Mouse (Mus musculus): ENCODE data around the gene Gm4707. TPM values are rescaled to one million over a fixed set of nuclear protein-coding genes. Genes with fewer than 3 reads are reported as not detected.

Gene Gm4707
- 4.4 and 6.1 TPM in 2 replicates for polyA plus RNA-seq (2014; fragmentation: Nextera tagmentation; extraction: Ambion mirVana)

- H3K36me3 ChIP-seq (ENCODE audit: control insufficient read depth, insufficient read depth, low read length): peaks cover 2% of the 10 kb centered on the region; the same call in 1 of the 2 replicates
- ATAC-seq (replicated peaks; ENCODE audit: low FRiP score) (no peak), DNase-seq (ENCODE audit: low spot score) (no peak)
These were observed at the start of gene Gm4707 for GRCm38 (mm10) chr17:71459818-71460217. Gene Gm4707 (minus strand): TSS chr17:71459918.

GRCm38 (mm10) chr17:71506832-71507231 lies 47.1 kb upstream of the Gm4707 start:
- H3K9ac ChIP-seq (ENCODE audit: low read length): no peak overlapping the region
- ATAC-seq (replicated peaks; ENCODE audit: low FRiP score) (no peak), DNase-seq (ENCODE audit: low spot score) (no peak)
- H3K4me2 ChIP-seq (ENCODE audit: low read depth, low read length, severe bottlenecking): no peak overlapping the region
- no peaks in the 10 kb centered on the region for H3K4me1 ChIP-seq (replicated peaks; ENCODE audit: control insufficient read depth, insufficient read depth, low read length)
- no peaks in the 10 kb centered on the region for H3K9me3 ChIP-seq (ENCODE audit: control insufficient read depth, low read length)
- 90% methylated on average over 8 of the region's 8 CpGs for WGBS
- H3K27me3 ChIP-seq (ENCODE audit: control insufficient read depth, insufficient read depth, low read length): no peaks in the 10 kb centered on the region
- no peak overlapping the region for H3K4me3 ChIP-seq (ENCODE audit: low read depth, low read length)
- H3K36me3 ChIP-seq (ENCODE audit: control insufficient read depth, insufficient read depth, low read length): peaks cover 5% of the 10 kb centered on the region; the same call in 1 of the 2 replicates
- H3K27ac ChIP-seq (ENCODE audit: low read depth, low read length): no peak overlapping the region

More at GRCm38 (mm10) chr17:71459818-71460217, at the start of gene Gm4707:
- H3K4me3 ChIP-seq (ENCODE audit: low read depth, low read length): no peak within 1 kb of the TSS
- H3K9ac ChIP-seq (ENCODE audit: low read length): no peak within 1 kb of the TSS
- no peak within 1 kb of the TSS for H3K4me2 ChIP-seq (ENCODE audit: low read depth, low read length, severe bottlenecking)
- WGBS: 97% methylated on average over 2 of the region's 2 CpGs
- no peaks in the 10 kb centered on the region for H3K27me3 ChIP-seq (ENCODE audit: control insufficient read depth, insufficient read depth, low read length)
- H3K4me1 ChIP-seq (replicated peaks; ENCODE audit: control insufficient read depth, insufficient read depth, low read length): no peaks in the 10 kb centered on the region
- no peaks in the 10 kb centered on the region for H3K9me3 ChIP-seq (ENCODE audit: control insufficient read depth, low read length)
- no peak within 1 kb of the TSS for H3K27ac ChIP-seq (ENCODE audit: low read depth, low read length)

GRCm38 (mm10) chr17:71495784-71496183 lies 36.1 kb upstream of the Gm4707 start:
- Histone ChIP-seq H3K9ac (ENCODE audit: low read length) (no peak overlapping the region), H3K9me3 (ENCODE audit: control insufficient read depth, low read length) (no peaks in the 10 kb centered on the region), H3K4me2 (ENCODE audit: low read depth, low read length, severe bottlenecking) (no peak overlapping the region), H3K36me3 (ENCODE audit: control insufficient read depth, insufficient read depth, low read length) (peaks cover 10% of the 10 kb centered on the region), H3K27ac (ENCODE audit: low read depth, low read length) (no peak overlapping the region), H3K4me3 (ENCODE audit: low read depth, low read length) (no peak overlapping the region), H3K4me1 (replicated peaks; ENCODE audit: control insufficient read depth, insufficient read depth, low read length) (no peaks in the 10 kb centered on the region), H3K27me3 (ENCODE audit: control insufficient read depth, insufficient read depth, low read length) (no peaks in the 10 kb centered on the region)
- no peak for ATAC-seq (replicated peaks; ENCODE audit: low FRiP score)
- DNase-seq (ENCODE audit: low spot score): no peak
- 92% methylated on average over 4 of the region's 4 CpGs for WGBS

GRCm38 (mm10) chr17:71491332-71491686 lies 31.6 kb upstream of the Gm4707 start:
- Histone ChIP-seq H3K9me3 (ENCODE audit: control insufficient read depth, low read length) (no peaks in the 10 kb centered on the region), H3K36me3 (ENCODE audit: control insufficient read depth, insufficient read depth, low read length) (peaks cover 6% of the 10 kb centered on the region; the same call in 1 of the 2 replicates), H3K4me2 (ENCODE audit: low read depth, low read length, severe bottlenecking) (no peak overlapping the region), H3K4me1 (replicated peaks; ENCODE audit: control insufficient read depth, insufficient read depth, low read length) (no peaks in the 10 kb centered on the region), H3K4me3 (ENCODE audit: low read depth, low read length) (no peak overlapping the region), H3K27me3 (ENCODE audit: control insufficient read depth, insufficient read depth, low read length) (no peaks in the 10 kb centered on the region), H3K9ac (ENCODE audit: low read length) (no peak overlapping the region), H3K27ac (ENCODE audit: low read depth, low read length) (no peak overlapping the region)
- ATAC-seq (replicated peaks; ENCODE audit: low FRiP score) (no peak), DNase-seq (ENCODE audit: low spot score) (no peak)
- WGBS: 70% methylated on average over 4 of the region's 4 CpGs

- ATAC-seq (replicated peaks; ENCODE audit: low FRiP score) (no peak), DNase-seq (ENCODE audit: low spot score) (no peak)
- WGBS: 84% methylated on average over 9 of the region's 9 CpGs
- peaks cover 5% of the 10 kb centered on the region; the same call in 1 of the 2 replicates for H3K36me3 ChIP-seq (ENCODE audit: control insufficient read depth, insufficient read depth, low read length)
- no peak overlapping the region for H3K4me3 ChIP-seq (ENCODE audit: low read depth, low read length)
- H3K4me1 ChIP-seq (replicated peaks; ENCODE audit: control insufficient read depth, insufficient read depth, low read length): no peaks in the 10 kb centered on the region
- H3K4me2 ChIP-seq (ENCODE audit: low read depth, low read length, severe bottlenecking): no peak overlapping the region
- no peaks in the 10 kb centered on the region for H3K9me3 ChIP-seq (ENCODE audit: control insufficient read depth, low read length)
- no peak overlapping the region for H3K9ac ChIP-seq (ENCODE audit: low read length)
- no peak overlapping the region for H3K27ac ChIP-seq (ENCODE audit: low read depth, low read length)
- H3K27me3 ChIP-seq (ENCODE audit: control insufficient read depth, insufficient read depth, low read length): no peaks in the 10 kb centered on the region
These were observed 31.1 kb upstream of the Gm4707 start for GRCm38 (mm10) chr17:71490666-71491331.

GRCm38 (mm10) chr17:71489703-71490461 lies 30.2 kb upstream of the Gm4707 start:
- H3K36me3 ChIP-seq (ENCODE audit: control insufficient read depth, insufficient read depth, low read length): no peaks in the 10 kb centered on the region
- 82% methylated on average over 9 of the region's 9 CpGs for WGBS
- H3K27ac ChIP-seq (ENCODE audit: low read depth, low read length): no peak overlapping the region
- no peak overlapping the region for H3K4me3 ChIP-seq (ENCODE audit: low read depth, low read length)
- no peak overlapping the region for H3K4me2 ChIP-seq (ENCODE audit: low read depth, low read length, severe bottlenecking)
- DNase-seq (ENCODE audit: low spot score) (no peak), ATAC-seq (replicated peaks; ENCODE audit: low FRiP score) (no peak)
- no peaks in the 10 kb centered on the region for H3K4me1 ChIP-seq (replicated peaks; ENCODE audit: control insufficient read depth, insufficient read depth, low read length)
- H3K9ac ChIP-seq (ENCODE audit: low read length): no peak overlapping the region
- no peaks in the 10 kb centered on the region for H3K9me3 ChIP-seq (ENCODE audit: control insufficient read depth, low read length)
- H3K27me3 ChIP-seq (ENCODE audit: control insufficient read depth, insufficient read depth, low read length): no peaks in the 10 kb centered on the region

- ATAC-seq (replicated peaks; ENCODE audit: low FRiP score): no peak
- 60% methylated on average over 8 of the region's 8 CpGs for WGBS
- no peaks in the 10 kb centered on the region for H3K27me3 ChIP-seq (ENCODE audit: control insufficient read depth, insufficient read depth, low read length)
- DNase-seq (ENCODE audit: low spot score): no peak
- H3K4me1 ChIP-seq (replicated peaks; ENCODE audit: control insufficient read depth, insufficient read depth, low read length): no peaks in the 10 kb centered on the region
- H3K36me3 ChIP-seq (ENCODE audit: control insufficient read depth, insufficient read depth, low read length): no peaks in the 10 kb centered on the region
- no peak overlapping the region for H3K4me3 ChIP-seq (ENCODE audit: low read depth, low read length)
- no peak overlapping the region for H3K4me2 ChIP-seq (ENCODE audit: low read depth, low read length, severe bottlenecking)
- no peaks in the 10 kb centered on the region for H3K9me3 ChIP-seq (ENCODE audit: control insufficient read depth, low read length)
- no peak overlapping the region for H3K27ac ChIP-seq (ENCODE audit: low read depth, low read length)
- H3K9ac ChIP-seq (ENCODE audit: low read length): no peak overlapping the region
These were observed 26.6 kb upstream of the Gm4707 start for GRCm38 (mm10) chr17:71486231-71486851.

- 73% methylated on average over 12 of the region's 12 CpGs for WGBS
- Histone ChIP-seq H3K9me3 (ENCODE audit: control insufficient read depth, low read length) (no peaks in the 10 kb centered on the region), H3K4me2 (ENCODE audit: low read depth, low read length, severe bottlenecking) (no peak overlapping the region), H3K27me3 (ENCODE audit: control insufficient read depth, insufficient read depth, low read length) (no peaks in the 10 kb centered on the region), H3K36me3 (ENCODE audit: control insufficient read depth, insufficient read depth, low read length) (no peaks in the 10 kb centered on the region), H3K27ac (ENCODE audit: low read depth, low read length) (no peak overlapping the region), H3K9ac (ENCODE audit: low read length) (no peak overlapping the region), H3K4me1 (replicated peaks; ENCODE audit: control insufficient read depth, insufficient read depth, low read length) (no peaks in the 10 kb centered on the region), H3K4me3 (ENCODE audit: low read depth, low read length) (no peak overlapping the region)
- ATAC-seq (replicated peaks; ENCODE audit: low FRiP score) (no peak), DNase-seq (ENCODE audit: low spot score) (no peak)
These were observed 26.1 kb upstream of the Gm4707 start for GRCm38 (mm10) chr17:71485791-71486230.

Data from forebrain, embryonic 11.5 days (tissue).